Mouse (Mus musculus) MN1 (cell line): Measurements from ENCODE around the gene Nr1h3.

ENCODE experiments used
- DNase-seq: peaks from one replicate; pipeline ENCODE4 v3.0.0-alpha.2; 2016; ENCODE audit warnings: low spot score

Nr1h3 gene

GRCm38 (mm10) chr2:91202222-91202971 lies at the start of gene Nr1h3, which contains the start of gene Acp2:
Gene Nr1h3 (minus strand): TSS chr2:91202834.
Gene Acp2 (plus strand): TSS chr2:91202885.
- DNase-seq, result peak; percentile 97

GRCm38 (mm10) chr2:91252001-91252400 lies 49.4 kb upstream of the Nr1h3 start:
- DNase-seq, result no peak

GRCm38 (mm10) chr2:91248366-91248765 lies 45.7 kb upstream of the Nr1h3 start:
- DNase-seq, result no peak

GRCm38 (mm10) chr2:91244557-91245228 lies 42.1 kb upstream of the Nr1h3 start:
- DNase-seq, result no peak

DNA sequence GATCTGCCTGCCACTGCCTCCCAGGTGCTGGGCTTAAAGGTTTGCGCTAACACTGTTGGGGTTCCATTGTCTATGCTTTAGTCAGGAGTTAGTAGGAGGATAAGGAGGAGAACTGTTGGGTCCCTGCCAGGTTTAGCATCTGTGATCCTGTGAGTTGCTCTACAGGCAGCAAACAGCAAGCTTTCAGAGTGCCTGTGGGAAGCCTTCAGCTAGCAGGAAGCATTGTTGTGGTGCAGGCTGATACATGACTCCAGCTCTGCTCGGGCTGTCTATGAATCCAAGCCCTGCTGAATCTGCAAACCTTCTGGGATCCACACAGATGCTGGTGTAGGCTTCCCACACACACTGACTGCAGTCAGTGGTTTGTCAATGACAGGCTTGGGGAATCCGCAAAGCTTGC lies 40.8 kb upstream of the Nr1h3 start:
- no peak for DNase-seq

GRCm38 (mm10) chr2:91242547-91242946 lies 39.9 kb upstream of the Nr1h3 start:
- no peak for DNase-seq

GRCm38 (mm10) chr2:91237511-91238080 lies 35.0 kb upstream of the Nr1h3 start:
- peak; percentile 71 for DNase-seq

DNA sequence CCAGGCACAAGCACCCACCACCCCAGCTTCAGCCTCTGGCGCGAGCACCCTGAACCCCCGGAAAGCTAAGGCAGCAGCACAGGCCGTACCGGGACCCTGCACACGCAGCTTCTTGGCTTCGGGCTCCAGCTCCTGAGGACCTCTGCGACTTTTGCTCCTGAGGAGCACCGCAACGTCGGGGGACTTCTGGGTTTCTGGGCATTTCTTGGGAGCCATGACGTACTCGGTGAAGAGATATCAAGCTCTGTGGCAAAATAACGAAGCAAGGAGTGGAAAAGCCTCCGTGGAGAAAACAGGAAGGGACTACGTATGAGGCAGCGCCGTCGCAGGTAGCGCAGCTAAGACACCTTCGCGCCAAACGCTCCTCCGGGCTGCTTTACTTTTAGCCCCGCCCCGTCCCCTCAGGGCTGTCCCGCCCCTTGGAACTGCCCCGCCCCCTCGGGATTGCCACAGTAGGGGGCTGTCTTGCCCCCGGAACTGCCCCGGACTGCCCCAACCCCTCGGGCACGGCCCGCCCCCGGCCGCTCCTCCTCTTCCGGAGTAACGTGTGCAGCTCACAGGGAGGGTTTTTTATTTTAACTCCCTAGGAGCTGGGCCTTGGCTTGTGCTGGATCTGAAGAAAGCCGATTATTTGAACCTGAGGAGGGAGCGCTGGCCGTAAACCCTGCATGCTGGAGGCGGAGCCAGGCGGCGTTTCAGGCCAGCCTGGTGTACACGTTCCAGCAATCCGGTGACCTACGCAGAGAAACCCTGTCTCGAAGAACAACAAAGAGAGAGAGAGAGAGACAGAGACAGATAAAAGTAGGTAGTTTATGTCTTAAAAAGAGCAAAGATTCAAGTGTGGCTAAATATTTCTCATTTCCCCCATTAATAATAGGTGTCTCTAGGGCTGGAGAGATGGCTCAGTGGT lies 34.2 kb upstream of the Nr1h3 start, which contains the start of gene Ddb2:
TSS of gene Ddb2 (minus strand) at position 382 of the 910 bp plus-strand sequence.
- DNase-seq, result peak; percentile 95

GRCm38 (mm10) chr2:91229735-91230134 lies 27.1 kb upstream of the Nr1h3 start:
- DNase-seq, result no peak

GRCm38 (mm10) chr2:91223614-91224013 lies 21.0 kb upstream of the Nr1h3 start:
- DNase-seq, result no peak

GRCm38 (mm10) chr2:91220501-91220900 lies 17.9 kb upstream of the Nr1h3 start:
- no peak for DNase-seq

DNA sequence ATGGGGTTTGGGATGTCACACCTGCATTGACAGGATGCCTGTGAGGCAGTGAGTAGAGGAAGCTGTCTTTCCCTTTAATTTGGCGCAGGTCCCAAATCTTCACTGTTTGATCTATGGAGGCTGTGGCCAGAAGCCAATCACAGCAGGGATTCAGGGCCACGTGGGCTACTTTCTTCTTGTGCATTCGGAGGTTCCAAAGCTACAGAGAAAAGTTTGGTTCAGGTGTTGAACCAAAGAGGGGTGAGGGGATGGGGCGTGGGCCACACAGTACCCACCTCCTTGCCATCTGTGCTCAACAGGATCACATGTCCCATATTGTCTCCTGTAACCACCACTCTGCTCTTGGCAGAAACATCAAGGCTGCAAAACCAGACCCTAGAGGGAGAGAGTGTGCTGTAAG lies 14.4 kb upstream of the Nr1h3 start:
- no peak for DNase-seq

- DNase-seq, result no peak
These were observed 10.7 kb upstream of the Nr1h3 start for GRCm38 (mm10) chr2:91213311-91213710.

- DNase-seq, result no peak
These were observed 3.7 kb upstream of the Nr1h3 start for GRCm38 (mm10) chr2:91206254-91206775.

- no peak for DNase-seq
These were observed 480 bp upstream of the Nr1h3 start for GRCm38 (mm10) chr2:91202972-91203656.

DNA sequence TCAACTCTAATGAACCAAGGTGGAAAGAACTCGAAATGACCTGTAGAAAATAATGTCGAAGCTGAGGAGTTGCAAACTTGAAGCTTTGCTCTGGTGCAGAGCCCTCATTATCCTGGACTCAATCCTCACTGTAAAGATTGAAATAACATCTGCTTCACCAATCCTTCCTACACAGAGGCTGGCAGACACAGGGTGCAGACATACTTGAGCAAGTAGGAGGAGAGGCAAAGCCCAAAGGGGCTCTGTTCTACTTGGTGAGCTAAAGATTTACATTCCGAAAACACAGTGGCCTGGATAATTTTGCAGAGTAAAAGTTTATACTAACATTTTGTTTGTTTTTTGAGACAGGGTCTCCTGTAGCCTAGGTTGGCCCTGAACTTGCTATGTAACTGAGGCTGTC lies 3.7 kb downstream of the Nr1h3 start:
- no peak for DNase-seq

DNA sequence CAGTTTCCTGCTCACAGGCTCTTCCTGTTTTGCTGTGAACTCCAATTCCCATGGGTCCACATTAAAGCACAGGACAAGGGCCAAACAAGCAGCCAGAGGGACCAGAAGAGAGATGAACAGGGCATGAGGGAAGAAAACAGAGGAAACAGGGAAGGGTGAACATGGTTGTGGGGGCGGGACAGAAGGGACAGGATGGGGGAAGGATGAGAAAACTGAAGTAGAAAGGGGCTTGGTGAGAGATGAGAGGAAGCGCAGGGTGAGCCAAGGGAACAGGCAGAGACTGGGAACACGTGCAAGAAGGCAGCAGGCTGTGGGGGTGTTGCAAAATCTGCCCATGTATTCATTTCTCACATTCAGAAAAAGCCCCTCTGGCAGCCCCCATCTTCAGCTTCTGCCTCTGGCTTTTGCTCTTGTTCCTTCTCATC lies 6.0 kb downstream of the Nr1h3 start:
- peak; percentile 20 for DNase-seq

DNA sequence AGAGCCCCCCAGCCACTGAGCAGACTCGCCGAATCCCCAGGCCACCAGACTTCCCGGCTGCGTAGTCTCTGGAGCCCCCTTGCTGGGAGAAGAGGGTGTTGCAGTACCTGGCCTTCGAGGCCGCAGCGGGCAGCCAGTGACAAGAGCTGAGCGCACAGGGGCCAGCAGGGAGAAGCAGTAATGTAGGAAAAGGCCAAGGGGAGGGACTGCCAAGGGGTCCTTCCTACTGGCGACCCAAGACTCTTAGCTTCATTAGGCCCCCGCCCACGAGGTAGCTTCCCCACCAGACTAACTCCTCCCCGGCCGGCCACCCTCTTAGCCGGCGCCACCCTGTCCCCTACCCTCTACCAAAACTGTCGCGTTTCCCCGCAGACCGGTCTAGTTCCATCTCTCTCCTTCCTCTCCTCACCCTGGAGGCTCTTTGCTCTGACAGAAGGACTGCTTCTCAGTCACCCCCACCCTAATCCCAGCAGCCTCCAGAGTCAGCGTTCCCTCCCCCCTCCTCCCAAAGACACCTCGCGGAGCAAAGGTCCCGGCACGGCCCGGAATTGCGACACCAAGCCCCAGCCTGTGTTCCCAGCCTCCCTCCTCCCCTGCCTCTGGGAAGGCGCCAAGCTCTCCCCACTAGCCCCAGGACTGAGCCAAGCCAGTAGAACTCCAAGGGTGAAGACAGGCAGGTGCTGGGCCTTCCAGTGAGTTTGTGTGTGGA lies 7.9 kb downstream of the Nr1h3 start:
- DNase-seq, result peak; percentile 84

GRCm38 (mm10) chr2:91190501-91190900 lies 12.1 kb downstream of the Nr1h3 start:
- DNase-seq, result no peak

- DNase-seq, result no peak
These were observed 15.2 kb downstream of the Nr1h3 start for GRCm38 (mm10) chr2:91187431-91187830.
